Mouse (Mus musculus): ENCODE data around the gene Qser1. TPM values are rescaled to one million over a fixed set of nuclear protein-coding genes. Genes with fewer than 3 reads are reported as not detected.
A peak's percentile ranks its signal among the peaks of the same experiment; 100 is the strongest.

The Qser1 gene
- total RNA-seq, 4 experiments from 2014 or later: 10.0 to 12.2 (median 10.9) TPM

DNA sequence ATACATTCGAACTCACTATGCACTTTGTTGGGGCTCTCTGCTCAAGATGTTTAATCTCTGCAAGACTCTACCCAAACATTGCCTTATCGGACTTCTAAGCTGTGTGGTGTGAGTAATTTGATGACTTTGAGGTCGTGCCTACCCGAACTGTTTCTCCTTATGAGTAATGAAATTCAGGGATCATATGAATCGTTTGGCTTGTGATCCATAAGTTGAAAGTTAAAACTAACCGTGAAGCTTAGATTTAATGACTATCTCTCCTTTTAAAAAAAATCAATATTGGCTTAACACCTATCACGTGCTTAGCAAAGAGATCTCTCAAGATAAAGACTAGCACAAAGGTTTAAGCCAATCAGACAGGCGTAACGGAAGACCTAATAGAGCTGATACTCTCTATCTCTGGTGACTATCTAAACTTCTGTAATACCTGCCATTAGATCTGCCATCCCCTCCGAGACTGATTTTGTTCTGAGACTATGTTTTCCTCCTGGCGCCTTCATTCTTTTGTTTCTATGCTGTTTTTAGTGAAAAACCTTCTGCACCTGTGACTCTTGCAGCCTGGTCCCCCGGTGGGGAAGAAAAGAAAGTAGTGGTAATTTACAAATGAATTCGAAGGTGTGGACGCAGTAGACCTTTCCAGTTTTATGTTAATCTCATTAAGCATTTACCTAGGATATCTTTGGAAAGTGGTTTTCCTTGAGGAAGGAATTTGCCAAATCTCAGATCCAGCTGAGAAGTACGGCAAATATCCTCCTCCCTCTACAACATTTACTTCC lies 1.2 kb upstream of the Qser1 start:
- no peak for DNase-seq (ENCODE audit: low spot score in 2 of 2)

DNA sequence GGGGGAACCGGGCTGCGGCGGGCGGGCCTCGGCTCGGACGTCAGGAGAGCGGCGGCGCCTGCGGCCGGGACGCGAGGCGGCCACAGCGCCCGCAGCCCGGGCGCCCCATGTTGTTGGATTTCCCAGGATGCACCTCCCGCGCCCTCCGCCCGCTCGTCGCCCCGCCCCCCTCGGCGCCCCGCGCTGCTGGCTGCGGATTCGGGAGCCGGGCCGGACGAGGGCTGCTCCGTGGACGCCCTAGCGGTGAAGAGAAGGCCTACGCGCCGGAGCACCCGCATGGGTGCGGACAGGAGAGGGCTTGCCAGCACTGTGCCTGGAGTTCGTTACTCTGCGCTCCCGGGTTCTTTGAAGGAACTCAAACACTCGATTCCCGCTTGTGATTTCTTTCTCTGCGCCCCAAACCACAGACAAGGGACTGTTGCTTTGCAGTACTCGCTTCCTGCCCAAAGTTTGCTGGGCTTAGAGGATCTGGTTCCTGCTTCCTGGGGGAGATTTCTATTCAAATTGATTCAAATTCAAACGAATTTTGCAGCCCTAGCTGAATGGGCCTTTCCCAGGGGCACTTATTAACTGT lies 393 bp upstream of the Qser1 start:
- DNase-seq (ENCODE audit: low spot score in 2 of 2): peak; percentile 77 to 82

DNA sequence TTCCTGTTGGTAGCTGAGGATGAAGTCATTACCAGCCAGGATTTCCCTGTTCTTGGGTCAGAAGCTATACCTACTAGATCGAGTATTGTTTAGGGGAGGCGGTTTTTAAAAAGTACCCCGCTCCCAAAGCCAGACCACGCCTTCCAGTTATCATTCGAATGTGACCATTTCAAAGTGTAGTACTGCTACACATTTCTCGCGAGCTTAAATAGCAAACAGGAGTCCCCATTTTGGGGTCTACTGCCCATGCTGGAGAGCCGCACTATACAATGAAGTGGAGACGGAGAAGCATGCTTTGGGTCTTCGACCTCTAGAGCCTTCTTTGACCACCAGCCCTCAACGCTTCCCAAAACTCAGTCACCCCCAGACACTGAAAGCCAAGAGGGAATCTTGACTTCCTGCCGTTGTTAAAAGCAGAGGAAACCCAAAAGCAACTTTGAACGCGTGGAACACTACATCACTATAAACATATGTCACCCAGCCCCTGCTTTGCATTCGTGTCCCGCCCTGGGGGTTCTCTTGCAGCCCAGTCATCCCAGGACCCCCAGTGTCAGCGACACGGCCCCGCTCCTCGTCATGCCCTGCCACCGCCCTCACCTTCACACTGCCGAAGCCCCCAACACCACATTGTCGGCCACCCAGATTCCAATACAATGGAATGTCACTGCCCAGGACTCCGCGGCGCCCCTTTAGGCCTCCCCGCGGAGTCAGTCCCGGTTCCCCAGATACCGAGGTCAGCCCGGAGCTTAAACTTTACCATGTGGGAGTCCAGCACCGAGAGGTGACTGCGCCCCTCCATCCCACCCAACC lies 794 bp downstream of the Qser1 start:
- peak in 1 of 2 experiments; percentile 11 for DNase-seq (ENCODE audit: low spot score in 2 of 2)

DNA sequence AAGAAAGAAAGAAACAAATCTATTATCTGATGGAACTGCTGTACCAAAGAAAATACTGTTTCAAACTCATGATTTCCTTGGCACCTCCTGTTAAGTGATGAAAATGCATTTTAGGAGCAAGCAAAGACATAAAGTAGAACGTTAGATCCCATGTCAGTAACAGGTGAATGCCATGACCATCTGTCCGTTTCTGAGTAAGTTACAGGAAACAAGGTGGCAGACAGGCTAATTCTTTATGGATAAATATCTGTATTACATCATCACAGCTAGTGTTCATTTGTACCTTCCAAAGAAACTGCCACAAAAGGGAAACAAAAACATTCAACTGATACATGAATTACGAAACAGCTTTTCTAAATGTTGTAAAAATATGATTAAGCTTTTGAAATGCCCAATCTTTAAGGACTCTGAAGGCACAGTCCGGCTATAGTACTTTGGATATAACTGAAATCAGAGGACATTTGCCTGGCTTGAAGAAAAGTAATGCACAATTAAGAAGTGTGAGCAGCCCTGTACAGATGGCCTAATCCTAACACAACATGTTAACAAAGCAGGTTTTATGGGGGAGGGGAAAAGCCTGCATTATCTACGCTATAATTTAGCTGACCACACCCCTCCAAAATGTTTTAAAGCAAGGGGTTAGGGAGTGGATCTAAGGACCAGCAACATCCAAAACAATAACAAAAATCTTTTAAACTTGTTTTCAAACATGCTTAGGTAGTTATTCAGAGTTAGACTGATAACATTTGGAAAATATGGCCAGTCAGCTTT lies 2.2 kb downstream of the Qser1 start:
- no peak for DNase-seq (ENCODE audit: low spot score in 2 of 2)

DNA sequence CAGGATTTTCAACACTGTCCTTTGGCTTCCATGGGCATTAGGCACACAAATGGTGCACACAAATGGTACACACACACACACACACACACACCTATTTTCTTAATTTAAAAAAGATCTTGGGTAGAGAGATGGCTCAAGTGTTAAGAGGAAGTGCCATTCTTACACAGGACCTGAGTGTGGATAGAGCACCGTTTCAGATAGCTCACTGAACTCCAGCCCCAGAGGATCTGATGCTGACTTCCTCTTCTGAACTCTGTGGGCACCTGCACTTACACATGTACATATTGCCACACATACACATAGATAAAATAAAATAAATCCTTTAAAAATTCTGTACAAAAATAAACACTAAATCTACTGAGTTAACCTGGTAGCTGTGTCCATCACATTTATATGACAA lies 11.1 kb downstream of the Qser1 start:
- no peak for DNase-seq (ENCODE audit: low spot score in 2 of 2)

DNA sequence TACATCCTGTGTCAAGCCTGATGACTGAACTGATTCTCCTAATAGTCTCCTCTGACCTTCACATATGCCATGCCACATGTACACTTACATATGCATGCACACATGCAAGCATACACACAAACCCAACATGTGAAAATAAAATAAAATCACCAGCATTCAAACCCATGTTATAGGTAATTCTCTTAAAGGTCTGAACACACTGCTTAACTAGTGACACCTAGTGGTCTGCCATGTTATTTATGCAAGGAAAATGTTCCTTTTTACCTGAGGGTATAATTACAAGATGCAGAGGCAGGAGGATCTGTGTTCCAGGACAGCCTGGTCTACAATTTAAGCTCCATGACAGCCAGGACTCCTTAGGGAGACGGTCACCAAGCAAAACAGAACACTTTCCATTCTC lies 41.8 kb downstream of the Qser1 start:
- DNase-seq (ENCODE audit: low spot score in 2 of 2): no peak

DNA sequence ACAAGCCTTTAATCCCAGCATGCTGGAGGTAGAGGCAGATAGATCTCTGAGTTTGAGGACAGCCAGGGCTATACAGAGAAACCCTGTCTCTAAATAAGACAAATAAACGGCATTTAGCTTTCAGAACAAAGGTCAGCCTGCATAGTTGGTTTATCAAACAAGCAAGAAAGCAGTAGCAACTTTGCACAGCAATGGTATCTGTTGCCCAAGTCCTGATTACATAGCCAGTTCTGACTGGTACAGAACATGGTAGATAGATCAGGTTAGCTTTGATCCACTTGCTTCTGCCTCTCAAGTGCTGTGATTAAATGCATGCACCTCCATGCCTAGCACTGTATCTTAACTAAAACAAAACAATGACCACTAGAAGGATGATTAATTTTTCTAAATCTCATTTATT lies 47.9 kb downstream of the Qser1 start:
- no peak for DNase-seq (ENCODE audit: low spot score in 2 of 2)

DNA sequence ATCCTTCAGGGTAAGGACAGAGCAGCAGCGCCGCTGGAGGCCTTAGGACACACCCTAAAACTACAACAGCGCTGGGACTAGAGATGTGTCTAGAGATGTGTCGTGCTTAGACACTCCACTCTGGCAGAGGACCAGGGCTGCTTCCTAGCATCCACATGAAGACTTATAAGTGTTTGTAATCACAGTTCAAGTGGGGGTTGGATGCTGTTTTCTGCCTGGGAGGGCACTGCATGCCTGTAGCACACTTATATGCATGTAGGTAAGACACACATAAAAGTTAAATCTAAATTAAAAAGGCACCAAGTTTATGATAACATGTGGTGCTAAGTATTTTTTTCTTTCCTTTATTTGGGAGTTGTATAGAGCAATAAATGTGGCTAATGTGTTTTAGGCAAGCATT lies 52.5 kb downstream of the Qser1 start:
- DNase-seq (ENCODE audit: low spot score in 2 of 2): no peak

DNA sequence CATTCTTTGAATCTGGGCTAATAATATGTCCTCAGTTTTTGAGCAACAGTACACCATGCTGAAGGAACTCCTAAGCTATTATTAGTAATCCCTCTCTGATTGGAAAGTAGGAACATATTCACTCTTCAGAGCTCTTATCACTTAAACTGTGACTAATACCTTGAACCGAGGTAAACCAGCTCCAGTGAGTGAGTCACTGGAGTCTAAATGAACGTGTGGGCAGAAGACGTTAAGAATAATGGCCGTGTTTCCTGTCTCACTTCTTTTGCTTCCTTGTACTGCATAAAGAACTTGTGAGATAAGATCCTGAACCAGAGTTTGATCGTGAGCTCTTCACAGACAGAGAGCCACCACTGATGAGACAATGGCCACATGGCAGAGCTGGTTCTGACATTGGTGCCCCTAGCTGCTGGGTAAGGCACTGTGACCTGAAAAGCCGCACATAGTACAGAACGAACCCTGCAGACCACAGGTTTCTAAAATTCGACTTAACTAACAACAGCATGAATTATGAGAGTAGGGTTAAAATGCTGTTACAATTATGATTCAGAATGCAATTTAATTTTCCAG lies 53.3 kb downstream of the Qser1 start:
- DNase-seq (ENCODE audit: low spot score in 2 of 2): no peak

DNA sequence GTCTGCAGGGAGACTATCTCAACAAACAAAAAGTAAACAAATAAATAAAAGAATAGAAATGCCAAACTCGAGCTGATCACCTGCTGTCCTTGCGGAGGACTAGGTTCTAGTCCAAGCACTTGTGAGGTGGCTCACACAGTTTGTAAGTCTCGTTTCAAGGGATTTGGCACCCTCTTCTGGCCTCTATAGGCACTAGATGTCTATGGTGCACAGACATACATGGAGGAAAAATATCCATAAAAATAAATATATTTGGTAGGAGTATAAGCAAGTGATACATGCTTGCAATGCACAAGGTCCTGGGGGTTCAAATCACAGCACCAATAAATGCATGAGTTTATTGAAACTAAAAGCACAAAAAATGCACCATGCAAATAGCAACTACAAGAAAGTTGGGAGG lies 65.9 kb downstream of the Qser1 start:
- DNase-seq (ENCODE audit: low spot score in 2 of 2): no peak

DNA sequence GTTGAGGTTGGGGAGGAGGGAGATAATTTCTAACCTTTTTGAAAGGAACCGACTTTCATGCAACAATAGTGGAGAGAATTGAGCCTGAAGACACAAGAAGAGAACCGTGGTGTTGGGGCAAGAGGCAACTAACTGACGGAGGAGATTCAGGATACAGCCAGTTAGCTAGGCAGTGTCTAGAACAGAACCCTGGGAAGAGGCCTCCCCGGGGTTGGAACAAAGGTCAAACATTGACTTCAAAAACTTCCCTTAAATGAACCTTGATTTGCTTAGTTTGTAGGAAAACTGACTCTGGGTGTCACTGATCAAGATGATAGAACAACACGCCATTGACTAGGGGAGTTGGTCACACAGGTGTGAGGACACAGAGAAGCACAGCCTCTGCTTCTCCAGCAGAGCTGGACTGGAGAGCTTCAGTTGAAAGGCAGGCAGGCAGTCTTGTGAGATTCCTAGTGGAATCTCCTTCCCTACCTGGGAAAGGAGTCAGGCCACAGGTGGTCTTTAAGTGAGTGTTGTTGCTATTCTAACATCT lies 67.8 kb downstream of the Qser1 start:
- DNase-seq (ENCODE audit: low spot score in 2 of 2): no peak

DNA sequence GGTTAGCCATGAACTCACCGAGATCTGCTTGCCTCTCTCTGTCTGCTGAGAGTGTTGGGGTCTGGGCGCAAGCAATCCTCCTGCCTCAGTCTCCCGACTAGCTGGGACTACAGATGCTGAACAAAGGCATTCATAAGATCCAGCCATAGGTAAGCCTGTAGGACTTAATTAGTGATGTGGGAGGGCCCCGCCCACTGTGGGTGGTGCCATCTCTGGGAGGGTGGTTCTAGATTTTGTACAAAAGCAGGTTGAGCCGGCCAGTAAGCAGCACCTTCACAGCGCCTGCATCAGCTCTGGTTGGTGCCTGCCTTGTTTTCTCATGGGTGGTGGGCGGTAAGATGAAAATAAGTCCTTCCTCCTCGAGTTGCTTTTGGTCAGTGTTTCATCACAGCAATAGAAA lies 70.3 kb downstream of the Qser1 start:
- DNase-seq (ENCODE audit: low spot score in 2 of 2): no peak

DNA sequence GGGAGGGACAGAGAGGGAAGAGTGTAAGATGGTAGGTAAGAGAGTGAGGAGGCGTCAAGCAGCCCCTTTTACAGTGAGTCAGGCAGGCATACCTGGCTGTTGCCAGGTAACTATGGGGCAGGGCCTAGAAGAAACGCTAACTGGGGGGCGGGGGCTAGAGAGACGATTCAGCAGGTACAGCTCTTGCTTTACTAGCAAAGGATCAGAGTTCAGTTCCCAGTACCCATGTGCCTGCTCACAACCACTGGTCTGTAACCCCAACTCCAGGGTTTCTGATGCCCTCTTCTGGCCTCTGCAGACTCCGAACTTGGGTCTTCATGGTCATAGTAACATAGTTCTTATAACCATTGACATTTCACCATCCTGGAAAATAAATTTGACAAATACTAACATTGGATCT lies 72.6 kb downstream of the Qser1 start:
- DNase-seq (ENCODE audit: low spot score in 2 of 2): no peak

DNA sequence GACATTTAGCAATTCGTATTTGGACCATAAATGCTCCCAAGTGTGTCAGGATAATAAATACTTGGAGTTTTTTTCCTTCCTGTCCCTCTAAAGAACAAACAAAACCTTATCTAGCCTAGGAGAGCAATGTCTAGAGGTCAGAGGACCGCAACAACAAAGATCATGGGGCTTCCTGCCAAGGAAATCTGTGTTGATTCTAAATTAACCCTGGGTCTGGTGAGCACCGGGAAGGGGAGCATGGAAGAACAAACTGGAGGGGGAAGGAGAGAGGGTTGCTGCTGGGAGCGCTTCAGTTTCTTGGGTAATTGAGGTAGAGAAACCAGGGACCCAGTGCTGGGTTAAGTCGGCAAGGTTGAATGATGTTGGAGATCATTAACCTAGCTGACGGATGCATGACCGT lies 73.4 kb downstream of the Qser1 start:
- DNase-seq (ENCODE audit: low spot score in 2 of 2): no peak

DNA sequence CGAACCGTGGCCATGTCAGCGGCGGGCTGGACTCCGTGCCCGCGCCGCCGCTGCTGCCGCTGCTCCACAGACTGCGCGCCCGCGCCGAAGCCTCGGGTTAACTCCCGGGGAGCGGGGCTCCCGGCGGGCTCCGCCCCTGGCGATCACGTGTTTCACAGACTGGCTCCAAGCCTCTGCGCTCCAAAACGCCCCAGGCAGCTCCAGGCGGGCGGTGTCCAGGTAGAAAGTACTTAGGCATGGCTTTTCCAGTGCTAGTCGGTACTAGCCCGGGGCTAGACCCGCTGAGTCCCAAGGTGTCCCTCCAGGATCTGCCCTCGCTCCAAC lies 73.9 kb downstream of the Qser1 start, which contains the start of gene Depdc7:
Depdc7 (minus strand) TSS at position 138 of the 324 bp plus-strand sequence.
- peak; percentile 70 to 76 for DNase-seq (ENCODE audit: low spot score in 2 of 2)

DNA sequence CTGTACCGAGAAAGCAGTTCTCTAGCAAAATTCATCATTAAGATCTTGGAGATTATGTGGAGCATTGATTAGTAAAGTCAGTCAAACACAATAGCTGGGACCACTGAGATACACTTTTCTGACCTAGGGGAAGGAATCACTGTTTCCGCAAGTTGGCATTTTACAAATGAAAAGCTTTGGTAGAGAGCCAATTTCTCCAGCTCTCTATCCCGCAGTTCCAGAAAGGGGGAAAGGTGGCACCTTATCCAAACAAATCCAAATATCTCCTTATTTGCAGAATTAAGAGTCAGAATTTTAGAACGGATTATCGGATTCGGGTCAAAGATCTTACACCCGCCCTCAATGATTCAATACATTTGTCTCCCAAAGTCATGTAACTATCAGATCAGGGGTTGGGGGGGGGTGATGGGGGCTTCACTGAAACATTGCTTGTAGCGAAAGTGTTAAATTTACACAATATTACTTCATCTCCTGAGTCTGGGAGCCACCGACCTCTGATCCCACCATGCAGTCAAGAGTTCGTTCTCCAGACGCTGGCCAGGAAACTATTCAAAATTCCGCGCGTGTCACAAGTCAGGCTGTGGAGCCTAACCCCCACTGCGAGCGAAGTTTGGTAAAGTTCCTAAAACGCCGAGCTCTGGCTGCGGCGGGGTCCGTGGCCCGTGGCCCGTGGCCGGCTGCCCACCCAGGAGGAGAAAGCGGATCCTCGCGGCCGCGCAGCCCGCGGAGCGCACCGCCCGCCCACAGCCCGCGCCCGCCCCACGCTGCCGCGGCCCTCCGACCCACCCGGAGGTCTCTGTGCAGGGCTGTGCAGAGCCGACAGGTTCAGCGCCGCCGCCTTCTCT lies 74.4 kb downstream of the Qser1 start:
- no peak for DNase-seq (ENCODE audit: low spot score in 2 of 2)

DNA sequence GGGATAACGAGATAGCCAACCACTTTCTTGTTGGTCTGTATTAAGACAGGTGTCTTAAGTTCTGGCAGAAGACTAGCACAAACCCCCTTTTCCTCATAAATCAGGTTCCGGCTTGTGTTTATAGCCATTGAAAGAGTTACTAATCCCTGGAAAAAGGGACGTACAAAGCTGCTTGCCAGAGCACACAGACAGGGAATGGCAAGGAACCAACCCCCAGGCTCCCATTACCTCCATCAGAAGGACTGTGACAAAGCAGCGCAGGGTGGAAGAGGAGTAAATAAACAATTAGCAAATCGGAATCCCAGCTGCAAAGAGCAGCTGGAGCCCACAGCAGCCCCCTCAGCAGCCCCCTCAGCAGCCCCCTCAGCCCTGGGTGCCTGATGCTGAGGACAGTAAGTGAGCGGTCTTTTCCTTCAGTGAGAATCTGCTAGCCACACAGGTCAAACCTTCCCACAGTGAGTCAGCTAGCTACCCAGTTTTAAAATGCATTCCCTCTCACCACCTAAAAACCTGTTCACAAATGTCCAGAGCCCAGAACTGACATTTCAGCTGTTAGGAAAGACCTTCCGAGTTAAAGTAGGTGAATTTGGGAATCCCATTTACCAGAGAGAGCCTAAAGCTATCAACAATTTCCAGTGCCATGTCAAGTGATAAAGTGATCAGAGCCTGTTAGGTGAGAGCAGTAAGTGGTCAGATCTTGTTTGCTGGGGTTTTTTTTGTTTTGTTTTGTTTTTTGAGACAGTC lies 75.4 kb downstream of the Qser1 start:
- no peak for DNase-seq (ENCODE audit: low spot score in 2 of 2)

DNA sequence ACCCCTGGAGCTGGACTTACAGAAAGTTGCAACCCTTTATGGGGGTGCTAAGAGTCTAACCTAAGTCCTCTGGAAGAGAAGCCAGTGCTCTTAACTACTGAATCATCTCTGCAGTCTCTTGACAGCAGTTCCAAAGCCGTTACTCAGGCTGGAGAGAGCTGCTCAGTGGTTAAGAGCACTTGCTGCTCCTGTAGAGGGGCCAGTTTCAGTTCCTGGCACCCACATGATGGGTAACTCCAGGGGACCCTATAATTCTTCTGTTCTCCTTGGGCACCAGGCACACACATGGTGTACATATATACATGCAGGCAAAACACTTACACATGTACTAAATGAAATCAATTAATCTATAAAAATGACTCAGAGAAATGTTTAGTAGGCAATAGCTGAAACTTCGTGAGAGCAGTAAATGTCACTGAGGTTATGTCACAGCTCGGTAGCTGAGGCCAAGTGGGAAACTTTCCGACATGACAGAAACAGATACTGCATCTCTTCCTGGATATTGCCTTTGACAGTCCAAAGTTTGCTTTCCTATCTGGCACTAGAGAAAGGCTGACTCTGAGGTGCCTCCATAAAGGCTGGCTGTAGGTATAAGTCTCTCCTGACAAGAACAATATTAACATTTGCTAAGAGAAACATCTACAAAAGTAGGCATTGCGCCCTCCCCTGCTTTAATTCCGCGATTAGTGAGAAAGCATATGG lies 76.2 kb downstream of the Qser1 start:
- no peak for DNase-seq (ENCODE audit: low spot score in 2 of 2)

DNA sequence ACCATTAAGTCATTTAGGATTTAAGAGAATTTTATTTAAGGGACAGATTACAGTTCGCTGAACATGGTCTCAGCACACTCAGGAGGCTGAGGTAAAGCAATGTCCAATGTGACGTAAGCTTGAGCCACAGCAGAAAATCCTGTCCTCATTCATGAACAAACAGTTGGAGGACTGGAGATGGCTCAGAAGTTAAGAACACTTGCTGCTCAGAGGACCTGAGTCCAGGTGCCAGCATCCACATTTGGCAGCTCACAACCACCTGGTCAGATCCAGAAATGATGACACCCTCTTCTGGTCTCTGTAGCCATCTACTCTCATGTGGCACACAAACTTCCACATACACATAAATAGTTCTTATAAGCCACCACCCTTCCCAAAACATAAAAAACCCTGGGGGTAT lies 76.9 kb downstream of the Qser1 start:
- DNase-seq (ENCODE audit: low spot score in 2 of 2): no peak
